Mouse (Mus musculus) heart, embryonic 14.5 days (tissue): ENCODE data around the gene Usp4. TPM values are rescaled to one million over a fixed set of nuclear protein-coding genes. Genes with fewer than 3 reads are reported as not detected.
"Not testable (repeated sequence)": the region's sequence is repeated elsewhere in the genome, so short reads cannot be mapped to it uniquely, and the experiment has no call there.

Experiments used
- ATAC-seq: fragments of 200-750 bp; cut with Nextera tagmentation; 2 replicates; pipeline ENCODE4 v1.8.0; 2017; ENCODE audit warnings: low read depth, moderate TSS enrichment; ENCODE audit not compliant: insufficient number of reproducible peaks, insufficient read depth, low FRiP score
- H3K27ac ChIP-seq, 2 experiments: fragments of 200-500 bp in 1 of 2; fragments of 300-500 bp in 1 of 2; sonication (generic) in 1 of 2; replicated peaks in 1 of 2; 2 replicates each; pipeline ENCODE4 v1.5.1; 2012 to 2014; ENCODE audit warnings: low read depth in 2 of 2, low read length in 2 of 2, control low read depth in 1 of 2, mild to moderate bottlenecking in 1 of 2, mixed read lengths in 1 of 2; ENCODE audit not compliant: control insufficient read depth in 1 of 2, insufficient read depth in 1 of 2
- H3K27me3 ChIP-seq: fragments of 300-500 bp; sonication (generic); 2 replicates; pipeline ENCODE4 v1.6.1; 2014; ENCODE audit warnings: mild to moderate bottlenecking, low read length, control low read depth; ENCODE audit not compliant: control insufficient read depth, insufficient read depth
- H3K36me3 ChIP-seq: fragments of 300-500 bp; sonication (generic); 2 replicates; pipeline ENCODE4 v1.6.1; 2014; ENCODE audit warnings: mild to moderate bottlenecking, control low read depth, low read length, mixed read lengths; ENCODE audit not compliant: control insufficient read depth, insufficient read depth
- H3K4me1 ChIP-seq, 2 experiments: fragments of 200-500 bp in 1 of 2; fragments of 300-500 bp in 1 of 2; sonication (generic) in 1 of 2; 2 replicates each; pipeline ENCODE4 v1.6.1; 2012 to 2014; ENCODE audit warnings: low read length in 2 of 2, control low read depth in 1 of 2, mixed read lengths in 1 of 2; ENCODE audit not compliant: control insufficient read depth in 2 of 2, insufficient read depth in 2 of 2
- H3K4me2 ChIP-seq: fragments of 300-500 bp; sonication (generic); 2 replicates; pipeline ENCODE4 v1.6.1; 2014; ENCODE audit warnings: mild to moderate bottlenecking, low read length
- H3K4me3 ChIP-seq, 2 experiments: fragments of 200-500 bp in 1 of 2; fragments of 300-500 bp in 1 of 2; sonication (generic) in 1 of 2; 2 replicates each; pipeline ENCODE4 v1.5.1; 2012 to 2014; ENCODE audit warnings: low read length in 2 of 2, mild to moderate bottlenecking in 2 of 2, control low read depth in 1 of 2, low read depth in 1 of 2, moderate library complexity in 1 of 2; ENCODE audit not compliant: control insufficient read depth in 1 of 2, insufficient read depth in 1 of 2
- H3K9ac ChIP-seq: fragments of 300-500 bp; sonication (generic); 2 replicates; pipeline ENCODE4 v1.6.1; 2014; ENCODE audit warnings: mild to moderate bottlenecking, low read length
- H3K9me3 ChIP-seq: fragments of 300-500 bp; sonication (generic); 2 replicates; pipeline ENCODE4 v1.6.1; 2016; ENCODE audit warnings: low read length, control low read depth; ENCODE audit not compliant: control insufficient read depth
- WGBS: fragments of 180-500 bp; shearing (Covaris S2); extraction: QIAGEN DNeasy Blood & Tissue Kit; methylation state at CpG from one replicate; pipeline ENCODE4 v1.1.7; 2014; 5-methylcytosine and 5-hydroxymethylcytosine counted together
- polyA plus RNA-seq: library from polyadenylated mRNA; unstranded; fragments of >200 nt; fragmentation: Nextera tagmentation; extraction: Ambion mirVana; gene quantifications from 2 replicates; pipeline ENCODE4 v1.2.1, GENCODE M21; 2014

The Usp4 gene
- polyA plus RNA-seq, 1 experiment from 2014 or later: 90.1 TPM

DNA sequence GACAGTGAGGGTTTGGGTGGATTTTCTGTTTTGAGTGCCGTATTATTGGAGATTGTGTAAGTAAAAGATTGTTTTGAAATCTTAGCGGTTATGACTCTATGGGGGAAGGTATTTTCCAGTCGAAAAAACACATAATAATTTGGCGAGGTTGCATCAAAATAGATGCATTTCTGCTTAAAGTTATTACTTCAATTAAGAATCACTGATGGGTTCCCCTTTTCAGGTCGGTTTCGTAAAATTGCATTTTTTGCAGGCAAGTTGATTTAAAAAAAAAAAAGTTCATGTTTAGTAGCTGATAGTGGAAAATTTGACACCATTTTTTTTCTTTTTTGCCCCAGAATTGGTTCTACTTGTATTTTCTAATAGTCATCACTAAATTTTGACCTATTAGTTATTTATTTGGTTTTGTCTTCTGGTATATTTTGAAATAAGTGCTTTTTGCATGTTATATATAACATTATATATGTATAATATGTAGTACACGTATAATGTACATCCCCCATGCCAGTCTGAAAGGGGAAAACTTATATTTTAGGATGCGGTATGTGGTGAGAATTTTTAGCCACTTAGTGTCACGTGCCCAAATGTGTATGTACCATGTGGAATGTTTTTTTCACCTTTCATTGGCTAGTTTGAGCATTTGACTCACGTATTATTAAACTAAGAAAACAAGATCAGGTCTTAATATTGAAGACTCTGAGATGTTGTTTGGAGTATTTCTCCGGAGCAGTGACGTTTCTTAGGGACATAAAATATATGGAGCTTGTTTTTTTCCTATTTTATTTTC lies 40.4 kb upstream of the Usp4 start:
- H3K4me3 ChIP-seq: peak overlapping the region; percentile 79 to 98
- ATAC-seq: no peak
- peak overlapping the region; percentile 100 for H3K9ac ChIP-seq
- no peaks in the 10 kb centered on the region for H3K9me3 ChIP-seq
- H3K27ac ChIP-seq: peak overlapping the region; percentile 99 to 100
- H3K36me3 ChIP-seq: peaks cover 21% of the 10 kb centered on the region
- WGBS: 7% methylated on average over 12 of the region's 12 CpGs
- H3K4me1 ChIP-seq: peaks cover 4 to 53% of the 10 kb centered on the region in 2 experiments
- H3K27me3 ChIP-seq: no peaks in the 10 kb centered on the region
- H3K4me2 ChIP-seq: peak overlapping the region; percentile 97

DNA sequence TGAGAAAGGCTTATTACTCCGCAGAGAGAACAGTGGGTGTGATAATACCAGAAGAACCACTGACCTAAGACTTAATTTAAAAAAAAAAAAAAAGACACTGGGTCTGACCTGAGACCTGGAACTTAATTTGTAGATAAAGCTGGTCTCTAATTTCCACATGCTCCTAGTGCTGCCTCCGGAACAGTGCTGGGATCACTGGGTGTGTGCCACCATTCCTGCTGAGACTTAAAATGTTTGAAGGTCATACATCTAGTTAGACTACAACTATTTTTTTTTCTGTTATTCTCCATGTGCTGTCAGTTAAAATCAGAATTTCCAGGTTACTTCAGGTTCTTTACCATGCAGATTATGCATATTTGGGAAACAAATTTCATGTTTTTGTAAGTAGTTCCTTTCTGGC lies 39.5 kb upstream of the Usp4 start:
- ATAC-seq: no peak
- H3K27me3 ChIP-seq: no peaks in the 10 kb centered on the region
- no peaks in the 10 kb centered on the region for H3K9me3 ChIP-seq
- peak overlapping the region in 1 of 2 experiments; percentile 44; a peak in 1 of 4 replicates for H3K27ac ChIP-seq
- peak overlapping the region; percentile 100 for H3K9ac ChIP-seq
- H3K4me2 ChIP-seq: peak overlapping the region; percentile 97
- H3K4me3 ChIP-seq: peak overlapping the region; percentile 6 to 98; a peak in 3 of 4 replicates
- H3K36me3 ChIP-seq: peaks cover 11% of the 10 kb centered on the region
- peaks cover 4 to 54% of the 10 kb centered on the region in 2 experiments for H3K4me1 ChIP-seq
- 20% methylated on average over 2 of the region's 2 CpGs for WGBS

DNA sequence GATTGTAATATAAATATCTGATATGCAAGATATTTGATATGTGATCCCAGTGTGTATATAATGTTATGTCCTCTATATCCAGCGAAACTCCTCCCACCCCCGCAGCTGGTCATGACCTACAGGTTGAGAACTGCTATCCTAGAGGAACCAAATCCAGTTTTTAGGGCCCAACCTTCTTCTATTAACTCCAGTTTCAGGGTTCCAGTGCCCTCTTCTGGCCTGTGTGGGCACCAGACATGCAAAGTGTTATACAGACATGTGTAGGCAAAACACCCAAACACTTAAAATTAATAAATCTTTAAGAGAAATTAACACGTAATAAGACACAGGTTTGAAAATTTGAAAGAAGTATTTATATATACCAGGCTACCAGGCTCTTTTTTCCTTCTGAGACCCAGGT lies 30.1 kb upstream of the Usp4 start:
- 92% methylated on average over 3 of the region's 3 CpGs for WGBS
- Histone ChIP-seq H3K27ac (no peak overlapping the region), H3K4me1 (no peaks in the 10 kb centered on the region), H3K9me3 (no peaks in the 10 kb centered on the region), H3K27me3 (no peaks in the 10 kb centered on the region), H3K36me3 (peaks cover 49% of the 10 kb centered on the region), H3K4me2 (no peak overlapping the region), H3K4me3 (no peak overlapping the region), H3K9ac (no peak overlapping the region)
- no peak for ATAC-seq

DNA sequence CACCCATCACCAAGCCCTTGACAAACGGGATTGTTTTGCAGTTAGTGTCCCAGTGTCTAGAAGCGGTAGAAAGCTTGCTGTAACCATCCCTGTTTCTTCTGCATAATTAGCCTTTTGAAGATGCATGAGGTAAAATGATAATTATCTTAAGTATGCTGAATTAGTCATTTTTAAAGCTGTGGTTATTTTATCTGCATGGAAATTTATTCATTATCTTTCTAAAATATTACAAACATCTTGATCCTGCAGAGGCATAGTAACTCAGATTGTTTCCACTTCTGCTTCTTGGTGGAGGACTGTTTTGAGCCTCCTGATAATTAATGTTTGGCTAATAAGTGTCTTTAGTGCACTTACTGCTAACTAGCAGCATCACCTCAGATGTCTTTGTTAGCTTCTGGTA lies 29.2 kb upstream of the Usp4 start:
- 80% methylated on average over 2 of the region's 2 CpGs for WGBS
- Histone ChIP-seq H3K27ac (no peak overlapping the region), H3K9ac (no peak overlapping the region), H3K9me3 (no peaks in the 10 kb centered on the region), H3K4me3 (no peak overlapping the region), H3K27me3 (no peaks in the 10 kb centered on the region), H3K36me3 (peaks cover 51% of the 10 kb centered on the region), H3K4me2 (no peak overlapping the region), H3K4me1 (no peaks in the 10 kb centered on the region)
- no peak for ATAC-seq

DNA sequence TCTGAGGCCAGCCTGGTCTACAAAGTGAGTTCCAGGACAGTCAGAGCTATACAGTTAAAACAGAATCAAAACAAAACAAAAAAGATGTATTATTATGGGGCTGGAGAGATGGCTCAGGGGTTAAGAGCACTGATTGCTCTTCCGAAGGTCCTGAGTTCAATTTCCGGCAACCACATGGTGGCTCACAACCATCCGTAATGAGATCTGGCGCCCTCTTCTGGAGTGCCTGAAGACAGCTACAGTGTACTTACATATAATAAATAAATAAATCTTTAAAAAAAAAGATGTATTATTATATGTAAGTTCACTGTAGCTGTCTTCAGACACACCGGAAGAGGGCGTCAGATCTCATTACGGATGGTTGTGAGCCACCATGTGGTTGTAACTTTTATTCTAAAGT lies 25.6 kb upstream of the Usp4 start:
- WGBS: 90% methylated on average over 7 of the region's 7 CpGs

DNA sequence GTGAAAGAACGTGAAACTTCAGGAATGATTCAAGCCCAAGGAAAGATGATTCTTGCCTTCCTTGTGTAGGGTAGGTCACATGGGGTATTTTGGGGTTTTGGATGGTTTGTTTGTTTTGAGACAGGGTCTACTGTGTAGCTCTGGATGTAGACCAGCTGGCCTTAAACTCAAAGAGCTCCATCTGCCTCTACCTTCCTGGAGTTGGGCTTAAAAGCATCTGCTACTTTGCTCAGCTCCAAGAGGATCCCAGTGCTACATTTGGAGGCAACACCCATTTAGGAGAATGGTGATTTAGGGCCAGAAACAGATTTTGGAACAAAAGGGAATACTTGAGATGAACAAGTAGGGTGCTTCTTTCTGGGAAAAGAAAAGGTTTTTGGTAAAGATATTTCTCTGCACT lies 22.9 kb upstream of the Usp4 start:
- 90% methylated on average over 1 of the region's 1 CpGs for WGBS
- H3K27me3 ChIP-seq: no peaks in the 10 kb centered on the region
- H3K4me2 ChIP-seq: no peak overlapping the region
- H3K4me3 ChIP-seq: no peak overlapping the region
- no peak overlapping the region for H3K9ac ChIP-seq
- H3K27ac ChIP-seq: no peak overlapping the region
- H3K36me3 ChIP-seq: peaks cover 55% of the 10 kb centered on the region
- ATAC-seq: no peak
- no peaks in the 10 kb centered on the region for H3K4me1 ChIP-seq
- no peaks in the 10 kb centered on the region for H3K9me3 ChIP-seq

More for the DNA sequence above, 25.6 kb upstream of the Usp4 start:
- ATAC-seq, H3K4me1 ChIP-seq, H3K27ac ChIP-seq, H3K27me3 ChIP-seq, H3K4me3 ChIP-seq, H3K9ac ChIP-seq, H3K9me3 ChIP-seq, H3K4me2 ChIP-seq: not testable (repeated sequence)
- H3K36me3 ChIP-seq: peaks cover 43% of the 10 kb centered on the region

DNA sequence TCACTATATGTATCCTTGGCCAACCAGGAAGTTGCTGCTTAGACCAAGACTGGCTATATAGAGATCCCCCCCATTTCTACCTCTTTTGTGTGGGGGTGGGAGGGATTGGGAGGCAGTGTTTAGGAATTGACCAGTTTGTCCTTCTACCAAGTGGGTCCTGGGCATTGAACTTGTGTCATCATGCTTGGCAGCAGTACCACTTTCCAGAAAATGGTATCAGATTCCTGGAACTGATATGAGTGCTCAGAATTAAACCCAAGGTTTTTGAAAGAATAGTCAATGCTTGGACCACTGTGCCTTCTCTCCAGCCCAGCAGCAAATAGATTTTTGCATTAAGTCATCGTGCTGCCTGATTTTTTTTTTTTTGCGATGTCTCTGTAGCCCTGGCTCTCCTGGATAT lies 21.8 kb upstream of the Usp4 start:
- no peak overlapping the region for H3K27ac ChIP-seq
- H3K36me3 ChIP-seq: peaks cover 59% of the 10 kb centered on the region

More for the DNA sequence above, 21.8 kb upstream of the Usp4 start:
- ATAC-seq: no peak
- no peaks in the 10 kb centered on the region for H3K9me3 ChIP-seq
- H3K4me3 ChIP-seq: no peak overlapping the region
- WGBS: 98% methylated on average over 2 of the region's 2 CpGs
- H3K4me2 ChIP-seq: no peak overlapping the region
- H3K9ac ChIP-seq: no peak overlapping the region
- H3K4me1 ChIP-seq: no peaks in the 10 kb centered on the region
- H3K27me3 ChIP-seq: no peaks in the 10 kb centered on the region
